Comparison of ENCODE assay signal across 21 mouse cellular contexts in genomic region chr8:89565147-89565826, GRCm38 (mm10).
"Had no signal": no experiment of that assay in that cellular context is flagged by ENCODE, and none has a peak within 500 bp of the region (broad histone marks: within the 10 kb centered on the region; RNA-seq: fewer than 3 reads in every experiment).

No protein-coding gene starts in this region.

- H3K4me3 ChIP-seq: layer of hippocampus, adult 2 months; limb, embryonic 13.5 days; liver, embryonic 12.5 days; liver, embryonic 15.5 days; lung, embryonic 15.5 days; midbrain, embryonic 13.5 days; myocyte; neural tube, embryonic 13.5 days had no signal

- H3K9ac ChIP-seq: limb, embryonic 13.5 days; liver, embryonic 12.5 days; liver, embryonic 15.5 days; lung, embryonic 15.5 days; midbrain, embryonic 13.5 days; neural tube, embryonic 13.5 days had no signal

- H3K27me3 ChIP-seq: liver, embryonic 12.5 days; liver, embryonic 15.5 days had no signal

- H3K4me2 ChIP-seq: limb, embryonic 13.5 days; liver, embryonic 12.5 days; liver, embryonic 15.5 days; lung, embryonic 15.5 days; midbrain, embryonic 13.5 days; neural tube, embryonic 13.5 days had no signal

- H3K27ac ChIP-seq: kidney, postnatal 0 days; layer of hippocampus, adult 2 months; limb, embryonic 13.5 days; liver, embryonic 12.5 days; liver, embryonic 15.5 days; lung, embryonic 15.5 days; midbrain, embryonic 13.5 days; neural tube, embryonic 13.5 days; stomach, postnatal 0 days had no signal

- DNase-seq: kidney, adult 2 months; kidney, postnatal 25 days; layer of hippocampus, adult 9-11 months; liver; lung, adult 18-20 months; lung, postnatal 14 days; lung, postnatal 4 days; thymus, adult 2 months; thymus, postnatal 14 days; thymus, postnatal 4 days had no signal

- ATAC-seq: liver, embryonic 12.5 days; midbrain, embryonic 13.5 days; midbrain, embryonic 16.5 days had no signal

- H3K36me3 ChIP-seq: limb, embryonic 13.5 days; liver, embryonic 12.5 days; liver, embryonic 15.5 days; lung, embryonic 15.5 days; midbrain, embryonic 13.5 days; neural tube, embryonic 13.5 days had no signal

- H3K9me3 ChIP-seq: limb, embryonic 13.5 days; liver, embryonic 12.5 days; liver, embryonic 15.5 days; lung, embryonic 15.5 days; midbrain, embryonic 13.5 days; neural tube, embryonic 13.5 days had no signal

- H3K4me1 ChIP-seq: liver, embryonic 12.5 days; liver, embryonic 15.5 days; lung, embryonic 15.5 days had no signal
